Mouse (Mus musculus): ENCODE results near the gene Slc25a43. TPM values are rescaled to one million over a fixed set of nuclear protein-coding genes. Genes with fewer than 3 reads are reported as not detected.

Slc25a43 gene
- polyA plus RNA-seq, 1 experiment: 2.7 TPM

GRCm38 (mm10) chrX:36823932-36824711 lies 80.7 kb downstream of the Slc25a43 start:
- Histone ChIP-seq H3K27ac (ENCODE audit: control insufficient read depth, insufficient read depth, low read depth, low read length) (no peak overlapping the region), H3K4me3 (ENCODE audit: control insufficient read depth, low read depth, low read length) (no peak overlapping the region), H3K4me1 (ENCODE audit: control insufficient read depth, insufficient read depth, low read length) (no peaks in the 10 kb centered on the region), H3K36me3 (ENCODE audit: control insufficient read depth, insufficient read depth, low read length) (no peaks in the 10 kb centered on the region), H3K27me3 (ENCODE audit: control insufficient read depth, insufficient read depth, low read length) (no peaks in the 10 kb centered on the region)
- no peak for TF ChIP-seq POLR2A (IDR thresholded peaks at IDR 0.05; ENCODE audit: control insufficient read depth, low read depth, low read length)
- no peak for TF ChIP-seq CTCF (IDR thresholded peaks at IDR 0.05; ENCODE audit: control insufficient read depth, insufficient read depth, insufficient replicate concordance, low read depth, low read length)

GRCm38 (mm10) chrX:36825032-36825431 lies 81.6 kb downstream of the Slc25a43 start:
- H3K36me3 ChIP-seq (ENCODE audit: control insufficient read depth, insufficient read depth, low read length): no peaks in the 10 kb centered on the region
- no peak overlapping the region for H3K27ac ChIP-seq (ENCODE audit: control insufficient read depth, insufficient read depth, low read depth, low read length)
- no peaks in the 10 kb centered on the region for H3K27me3 ChIP-seq (ENCODE audit: control insufficient read depth, insufficient read depth, low read length)
- TF ChIP-seq POLR2A (IDR thresholded peaks at IDR 0.05; ENCODE audit: control insufficient read depth, low read depth, low read length): no peak
- TF ChIP-seq CTCF (IDR thresholded peaks at IDR 0.05; ENCODE audit: control insufficient read depth, insufficient read depth, insufficient replicate concordance, low read depth, low read length): no peak
- no peaks in the 10 kb centered on the region for H3K4me1 ChIP-seq (ENCODE audit: control insufficient read depth, insufficient read depth, low read length)
- H3K4me3 ChIP-seq (ENCODE audit: control insufficient read depth, low read depth, low read length): no peak overlapping the region

Other genes with a start within 250 kb of the Slc25a43 start
- 50.7 and 51.3 TPM in 2 replicates for gene Pgrmc1, start 145.5 kb upstream of the Slc25a43 start, polyA plus RNA-seq (2012; rRNA removed)
- 0.91 and 1.3 TPM in 2 replicates for gene Akap17b, start 98.3 kb upstream of the Slc25a43 start, polyA plus RNA-seq (2012; rRNA removed)
- gene Slc25a5, start 52.0 kb downstream of the Slc25a43 start, polyA plus RNA-seq (2012; rRNA removed): 62.9 and 65.1 TPM in 2 replicates
- gene Ube2a, start 130.2 kb downstream of the Slc25a43 start, polyA plus RNA-seq (2012; rRNA removed): 20.6 and 25.4 TPM in 2 replicates
- gene C330007P06Rik, start 130.5 kb downstream of the Slc25a43 start, polyA plus RNA-seq (2012; rRNA removed): 3.7 and 4.7 TPM in 2 replicates
- gene Nkrf, start 159.2 kb downstream of the Slc25a43 start, polyA plus RNA-seq (2012; rRNA removed): 0.54 and 0.61 TPM in 2 replicates
- gene Sept6, start 248.1 kb downstream of the Slc25a43 start, polyA plus RNA-seq (2012; rRNA removed): 14.6 and 17.9 TPM in 2 replicates

Data from testis, adult 2 months (tissue).